Mouse (Mus musculus) olfactory bulb, adult 2 months (tissue): Measurements from ENCODE around the gene Iqch.

Experiments used
- CTCF ChIP-seq: fragments of 200-500 bp; IDR thresholded peaks from 2 replicates; pipeline ENCODE4 v1.5.1; 2012; ENCODE audit warnings: low read depth, mild to moderate bottlenecking, low read length, moderate library complexity; ENCODE audit not compliant: insufficient read depth
- POLR2A ChIP-seq: fragments of 200-500 bp; IDR thresholded peaks from 2 replicates; pipeline ENCODE4 v1.6.1; 2012; ENCODE audit warnings: mild to moderate bottlenecking, low read depth, low read length, moderate library complexity; ENCODE audit not compliant: insufficient read depth

- no peak for TF ChIP-seq CTCF
- TF ChIP-seq POLR2A: no peak
Measured at GRCm38 (mm10) chr9:63503890-63504289, 98.4 kb downstream of the Iqch start.
